Mouse (Mus musculus): Measurements from ENCODE around the gene Gm20388.

DNA sequence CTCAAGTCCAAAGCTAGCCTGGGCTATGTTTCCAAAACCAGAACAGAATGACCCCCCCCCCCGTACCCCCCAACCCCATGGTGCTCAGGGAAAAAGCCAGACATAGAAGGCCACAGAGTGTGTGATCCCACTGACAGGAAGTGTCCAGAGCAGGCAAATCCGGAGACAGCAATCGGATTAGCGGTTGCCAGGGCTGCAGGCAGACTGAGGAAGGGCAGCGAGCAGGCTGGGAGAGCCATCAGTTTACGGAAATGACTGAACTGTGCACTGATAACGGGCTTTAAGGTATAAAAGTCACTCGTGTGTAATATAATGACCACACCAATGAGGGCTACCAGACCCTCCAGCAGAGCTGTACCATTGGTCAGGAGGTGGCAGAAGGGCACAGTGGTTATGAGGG lies 730.6 kb downstream of the Gm20388 start:
- TF ChIP-seq CTCF (IDR thresholded peaks at IDR 0.05; ENCODE audit: low read depth) (no peak), EP300 (IDR thresholded peaks at IDR 0.05; ENCODE audit: low read depth) (no peak)
